9 mouse cellular contexts compared by ENCODE assay signal in genomic region chr5:116567298-116567697, GRCm38 (mm10).
"Had no signal": no experiment of that assay in that cellular context is flagged by ENCODE, and none has a peak within 500 bp of the region (broad histone marks: within the 10 kb centered on the region; RNA-seq: fewer than 3 reads in every experiment).

No protein-coding gene starts in this region.

- DNase-seq: liver, postnatal 0 days; lung, adult 2 months; lung, postnatal 14 days; lung, postnatal 36 days; right cerebral cortex, postnatal 14 days; spleen, adult 18-20 months; thymus, adult 18-20 months; thymus, postnatal 14 days; thymus, postnatal 36 days had no signal
